Mouse (Mus musculus) retina, postnatal 7 days (tissue): Measurements from ENCODE around the gene Iqca.

Experiments used
- DNase-seq: peaks from one replicate; pipeline ENCODE4 v3.0.0-alpha.2; 2012; ENCODE audit warnings: low read depth, low spot score

The Iqca gene

DNA sequence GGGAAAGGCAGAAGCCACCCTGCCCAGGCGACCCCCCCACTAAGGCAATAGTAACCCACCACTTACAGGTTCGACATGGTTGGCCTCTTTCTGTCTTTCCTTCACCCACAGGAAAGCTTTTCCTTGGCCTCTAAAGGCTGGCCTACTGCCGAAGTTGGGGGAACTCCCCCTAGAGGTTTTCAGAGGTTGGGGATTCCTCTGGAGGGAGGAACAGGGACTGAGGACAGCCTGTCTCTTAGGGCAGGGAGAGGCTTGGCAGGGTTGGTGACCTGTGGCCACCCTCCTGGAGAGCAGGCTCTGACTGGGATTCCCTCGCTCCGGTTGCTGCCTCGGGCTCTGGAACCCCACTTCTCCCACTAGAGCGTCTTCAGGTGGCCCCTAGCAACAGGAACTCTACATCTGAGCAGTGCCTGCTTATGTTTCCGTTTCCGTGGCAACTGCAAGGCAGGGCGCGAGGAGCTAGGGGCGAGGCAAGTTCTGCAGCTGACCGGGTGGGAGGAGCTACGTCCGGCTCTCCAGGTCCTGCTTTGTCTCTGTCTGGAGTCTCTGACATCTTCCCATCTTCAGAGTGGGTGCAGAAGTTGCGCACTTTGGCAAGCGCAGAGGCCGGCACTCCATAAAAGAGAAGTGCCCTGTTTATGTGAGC is at the start of gene Iqca:
TSS of gene Iqca (minus strand) at position 303 of the 646 bp plus-strand sequence.
- DNase-seq = no peak

DNA sequence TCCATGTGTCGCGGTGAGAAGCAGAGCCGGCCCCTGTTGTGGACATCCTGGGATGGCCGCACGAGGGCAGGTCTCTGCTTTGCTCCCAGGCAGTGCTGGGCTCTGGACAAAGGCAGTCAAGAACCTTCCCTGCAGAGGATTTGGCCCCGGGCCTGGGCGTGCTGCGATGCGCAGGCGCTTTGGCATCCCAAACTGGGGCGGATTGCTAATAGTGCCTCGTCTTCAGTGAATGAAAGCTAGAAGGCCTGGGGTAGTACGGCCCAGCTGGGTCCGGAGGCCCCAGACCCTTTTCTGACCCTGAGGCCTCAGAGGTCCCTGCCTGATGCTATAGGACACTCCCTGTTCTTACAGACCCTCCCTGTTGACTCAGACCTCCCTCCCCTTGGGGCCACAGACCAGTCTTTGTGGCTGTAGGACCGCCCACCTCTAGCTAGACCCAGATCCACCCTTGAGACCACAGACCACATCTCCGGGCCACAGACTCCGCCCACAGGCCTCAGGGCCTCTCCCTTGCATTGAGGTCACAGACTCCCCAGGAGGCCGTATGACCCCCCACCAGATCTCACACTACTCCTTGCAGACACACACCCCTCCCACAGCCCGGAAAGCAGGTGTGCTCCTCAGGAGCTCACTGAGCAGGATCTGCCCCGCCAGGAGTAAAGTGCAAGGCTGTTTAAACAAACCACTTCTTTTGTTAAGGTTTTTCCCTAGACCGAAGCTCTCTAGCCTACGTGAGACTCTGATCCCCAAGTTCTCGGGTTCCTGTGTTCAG is 49.2 kb upstream of the Iqca start:
- DNase-seq = peak; percentile 11

DNA sequence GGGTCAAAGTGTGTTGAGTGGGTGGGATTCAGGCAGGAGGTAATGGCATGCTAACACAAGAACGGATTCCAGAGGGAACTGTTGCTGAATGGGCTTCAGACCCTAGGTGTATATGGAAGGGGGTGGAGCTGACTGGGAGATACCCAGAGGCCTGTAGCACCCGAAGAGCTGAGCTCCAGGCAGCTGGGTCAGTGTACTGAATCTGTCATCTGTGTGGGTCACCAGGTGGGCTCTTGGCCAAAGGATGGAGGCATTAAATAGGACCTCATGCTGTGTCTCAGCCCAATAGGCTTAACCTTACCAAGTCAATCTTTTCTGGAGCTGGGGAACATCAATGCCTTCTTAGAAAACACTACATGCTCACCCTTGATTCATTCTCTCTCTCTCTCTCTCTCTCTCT is 48.5 kb upstream of the Iqca start:
- no peak for DNase-seq

DNA sequence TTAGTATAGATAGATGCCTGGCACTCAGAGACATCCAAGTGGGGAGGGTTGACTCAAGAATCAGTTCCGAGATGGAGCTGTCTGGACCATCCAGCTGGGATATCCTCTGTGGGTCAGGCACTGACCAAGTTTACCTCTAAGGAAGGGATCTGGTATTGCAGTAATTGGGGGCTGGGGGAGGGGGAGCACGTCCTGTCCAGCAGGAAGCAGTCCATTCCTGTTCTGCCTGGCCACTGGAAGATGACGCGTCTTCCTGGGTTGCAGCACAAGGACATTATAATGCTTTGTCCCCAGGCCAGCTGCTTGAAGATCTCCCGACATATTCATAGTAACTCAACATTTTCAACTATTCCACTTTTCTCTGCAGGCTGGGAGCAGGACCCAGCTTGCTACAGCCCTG is 48.0 kb upstream of the Iqca start:
- DNase-seq = no peak

DNA sequence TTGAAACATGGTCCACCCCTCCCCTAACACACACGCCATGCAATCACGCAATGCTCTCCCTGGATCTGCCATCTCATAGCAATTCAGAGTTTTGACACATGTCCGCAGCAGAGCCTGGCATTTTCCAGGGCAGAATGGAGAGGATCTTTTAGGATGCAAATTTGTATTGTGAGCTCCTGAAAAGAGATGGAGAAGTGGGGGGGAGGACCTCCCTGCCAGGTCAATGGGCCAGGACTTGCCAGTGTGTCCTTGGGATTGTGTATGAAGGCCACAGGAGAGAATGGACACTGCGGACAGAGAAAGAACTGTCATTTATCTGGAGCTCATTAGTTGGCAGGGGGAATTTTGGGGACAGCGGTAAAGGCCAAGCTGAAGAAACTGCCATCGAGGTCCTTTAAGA is 35.8 kb upstream of the Iqca start:
- DNase-seq = no peak

DNA sequence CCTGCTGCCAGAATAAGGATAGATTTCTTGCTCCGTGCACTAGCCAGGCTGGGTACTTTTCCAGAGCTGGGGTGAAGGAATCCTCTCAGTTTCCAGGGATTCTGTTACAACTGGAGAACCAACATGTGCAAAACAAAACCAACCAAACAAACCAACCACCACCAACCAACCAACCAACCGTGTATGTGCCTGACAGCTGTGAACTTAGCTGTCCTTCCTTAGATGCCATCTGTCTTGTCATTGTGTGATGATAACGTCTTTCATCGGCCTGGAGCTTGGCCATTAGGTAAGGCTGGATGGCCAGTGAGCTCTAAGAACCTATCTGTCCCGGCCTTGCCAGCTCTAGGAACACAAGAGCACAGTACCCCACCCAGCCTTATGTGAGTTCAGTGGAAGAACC is 33.7 kb upstream of the Iqca start:
- DNase-seq = no peak

DNA sequence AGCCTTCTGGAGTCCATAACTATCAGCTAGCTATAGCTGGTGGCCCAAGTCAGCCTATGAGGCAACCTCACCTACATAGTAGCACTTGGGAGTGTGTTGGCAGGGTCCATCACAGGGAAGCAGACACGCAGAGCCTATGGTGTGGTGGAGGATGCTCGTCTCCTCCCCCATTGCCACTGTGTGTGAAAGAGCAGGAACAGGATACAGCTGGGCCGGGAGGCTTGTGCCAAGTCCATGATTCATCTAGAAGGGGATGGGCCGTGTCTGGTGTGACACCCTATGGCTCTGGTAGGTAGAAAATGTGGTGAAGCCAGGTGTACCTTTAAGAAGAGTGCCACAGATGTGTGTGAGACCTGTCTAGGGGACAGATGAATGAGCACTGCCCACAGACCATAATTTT is 33.0 kb upstream of the Iqca start:
- DNase-seq = no peak

DNA sequence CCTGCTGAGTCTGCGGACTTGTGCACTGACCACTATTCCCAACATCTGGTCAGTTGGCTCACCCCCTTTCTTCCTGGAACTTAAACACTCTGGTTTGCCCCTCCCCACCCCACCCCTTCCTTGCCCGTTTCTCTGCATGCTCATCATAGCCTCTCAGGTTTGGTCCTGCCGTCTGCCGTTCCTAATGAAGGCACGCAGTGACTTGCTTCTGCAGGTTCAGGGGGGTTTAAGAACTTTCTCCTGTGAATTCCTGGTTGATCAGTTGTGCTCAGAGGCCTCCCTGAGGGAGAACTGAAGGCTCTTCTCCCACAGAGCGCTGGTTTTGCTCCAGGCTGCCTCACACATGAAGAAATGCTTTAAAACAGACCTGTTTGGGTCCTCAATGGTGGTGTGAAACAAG is 30.4 kb upstream of the Iqca start:
- DNase-seq = no peak

DNA sequence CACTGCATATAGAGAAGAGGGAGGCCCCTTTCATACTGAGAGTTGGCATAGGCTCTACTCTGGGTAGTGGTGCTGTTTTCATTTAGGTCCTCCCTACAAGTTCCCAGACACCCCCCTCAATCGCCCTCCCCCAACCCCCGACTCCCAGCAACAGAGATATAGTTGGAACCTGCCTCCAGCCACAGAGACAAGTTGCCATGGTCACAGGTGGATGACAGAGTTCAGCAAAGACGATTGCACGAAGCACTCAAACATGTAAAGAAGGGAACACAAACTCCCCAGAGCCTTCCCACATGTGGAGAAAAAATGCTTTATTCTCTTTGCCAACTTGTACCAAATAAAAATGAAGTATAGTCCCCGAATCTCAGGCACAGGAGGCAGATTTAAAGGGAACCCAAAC is 29.3 kb upstream of the Iqca start:
- no peak for DNase-seq

DNA sequence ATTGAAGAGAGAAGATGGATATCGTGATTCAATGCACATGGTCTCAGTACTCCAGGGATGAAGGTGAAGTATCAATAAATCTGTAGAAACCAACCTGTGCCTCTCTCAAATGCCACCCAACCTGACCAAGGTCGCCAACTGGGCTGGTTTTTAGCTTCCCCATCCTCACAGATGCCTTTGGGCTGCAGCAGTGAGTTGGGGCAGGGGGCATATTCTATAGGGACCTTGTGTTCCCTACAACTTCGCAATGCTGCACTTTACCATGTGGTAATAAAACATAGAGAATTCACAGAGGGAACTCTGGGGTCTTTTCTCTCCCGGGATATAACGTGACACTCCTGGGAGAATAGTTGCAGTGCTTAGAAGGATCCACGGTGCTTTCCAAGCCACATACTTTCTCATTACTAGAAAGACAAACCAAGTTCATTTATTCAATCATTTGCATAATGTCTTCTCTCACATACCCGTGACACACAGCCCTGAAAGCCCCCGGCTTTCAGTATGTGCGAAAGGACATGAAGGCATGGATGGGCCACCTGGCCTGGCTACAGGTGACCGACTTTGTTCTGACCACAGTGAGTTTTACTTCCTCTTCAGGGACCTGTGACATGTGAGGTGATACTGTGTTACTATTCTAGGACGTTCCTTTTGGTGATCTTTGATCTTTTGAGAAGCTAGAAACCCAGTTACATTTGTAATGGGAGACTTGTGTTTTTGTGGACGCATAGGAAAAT is 27.9 kb upstream of the Iqca start:
- DNase-seq = no peak

DNA sequence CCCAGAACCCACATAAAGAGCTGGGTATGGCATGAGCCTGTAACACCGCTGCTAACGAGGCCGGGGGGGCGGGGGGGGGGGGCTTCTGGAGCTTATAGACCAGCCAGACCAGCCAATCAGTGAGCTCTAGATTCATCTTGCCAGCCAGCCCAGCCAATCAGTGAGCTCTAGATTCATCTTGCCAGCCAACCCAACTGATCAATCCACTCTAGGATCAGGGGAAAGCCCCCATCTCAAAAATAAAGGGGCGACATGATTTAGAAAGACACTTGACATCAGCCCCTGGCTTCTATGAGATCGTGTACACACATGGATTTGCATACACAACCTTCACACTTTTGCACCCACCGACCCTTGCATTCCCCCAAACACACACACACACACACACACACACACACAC is 27.3 kb upstream of the Iqca start:
- DNase-seq = no peak

DNA sequence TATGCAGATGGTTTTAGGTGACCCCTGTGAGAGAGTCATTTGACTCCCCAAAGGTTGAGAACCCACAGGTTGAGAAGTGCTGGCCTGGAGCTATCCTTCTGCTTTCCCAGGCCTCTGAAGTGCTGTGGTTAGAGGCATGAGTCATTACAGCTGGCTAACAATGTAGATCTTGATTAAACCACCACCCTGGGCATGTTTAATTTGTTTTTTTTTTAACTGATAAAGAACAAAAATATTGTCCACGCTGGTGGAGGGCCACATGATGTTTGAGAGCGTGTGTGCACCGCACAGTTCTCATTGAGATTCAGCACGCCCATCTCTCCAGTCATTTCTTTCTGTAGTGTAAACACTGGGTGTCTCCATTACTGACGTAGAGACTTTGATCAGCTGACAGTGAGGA is 24.8 kb upstream of the Iqca start:
- no peak for DNase-seq

DNA sequence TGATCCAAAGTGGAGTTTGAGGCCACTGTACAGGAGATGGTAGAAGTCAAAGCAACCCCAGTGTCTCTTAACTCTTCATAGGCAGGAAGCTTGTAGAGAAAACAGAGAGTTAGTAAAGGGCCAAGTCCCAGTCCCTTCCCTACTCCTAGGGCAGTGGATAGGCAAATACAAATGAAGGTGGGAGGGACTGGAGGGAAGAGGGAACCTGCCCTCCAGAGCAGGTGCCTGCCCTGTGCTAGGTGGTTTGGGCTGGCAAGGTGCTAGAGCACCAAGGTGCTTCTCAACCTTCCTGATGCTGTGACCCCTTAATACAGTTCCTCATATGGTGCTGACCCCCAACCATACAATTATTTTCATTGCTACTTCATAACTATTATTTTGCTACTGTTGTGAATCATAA is 24.4 kb upstream of the Iqca start:
- no peak for DNase-seq

DNA sequence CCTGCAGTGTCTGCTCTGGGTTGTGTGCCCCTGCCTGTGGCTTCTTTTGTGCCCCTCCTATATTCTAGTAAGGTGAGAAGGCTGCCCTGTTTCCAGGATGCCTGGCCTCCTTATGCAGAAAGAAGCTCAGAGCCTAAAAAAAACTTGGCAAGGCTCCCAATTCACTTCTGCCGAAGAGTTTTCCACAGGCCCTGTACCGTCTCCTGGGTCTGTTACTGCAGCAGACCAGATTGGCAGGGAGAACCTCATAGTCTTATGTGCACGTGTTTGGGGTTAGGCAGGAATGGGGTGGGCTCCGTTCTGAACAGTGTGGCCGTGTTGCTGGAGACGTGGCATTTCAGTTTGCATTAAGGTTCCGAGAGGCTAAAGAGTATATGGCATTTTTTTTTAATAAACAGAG is 23.0 kb upstream of the Iqca start:
- DNase-seq = no peak

DNA sequence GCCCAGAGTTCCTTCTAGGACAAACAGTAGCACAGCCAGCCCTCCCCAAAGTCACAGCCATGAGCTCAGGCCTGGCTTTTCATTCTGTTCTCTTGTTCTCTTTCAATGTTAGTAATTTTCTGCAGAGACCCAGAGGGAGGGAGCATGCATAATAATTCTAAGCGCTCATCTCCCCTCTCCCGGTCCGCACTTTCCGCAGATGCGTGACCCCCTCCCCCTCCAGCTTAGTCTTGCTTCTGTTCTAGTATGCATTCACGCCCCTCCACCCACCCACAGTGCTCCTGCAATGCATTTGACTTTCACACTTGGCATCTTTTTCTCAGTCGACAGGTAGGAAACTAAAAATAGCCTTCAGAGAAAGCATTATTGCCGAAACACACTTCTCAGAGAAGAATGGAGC is 21.1 kb upstream of the Iqca start:
- DNase-seq = no peak

DNA sequence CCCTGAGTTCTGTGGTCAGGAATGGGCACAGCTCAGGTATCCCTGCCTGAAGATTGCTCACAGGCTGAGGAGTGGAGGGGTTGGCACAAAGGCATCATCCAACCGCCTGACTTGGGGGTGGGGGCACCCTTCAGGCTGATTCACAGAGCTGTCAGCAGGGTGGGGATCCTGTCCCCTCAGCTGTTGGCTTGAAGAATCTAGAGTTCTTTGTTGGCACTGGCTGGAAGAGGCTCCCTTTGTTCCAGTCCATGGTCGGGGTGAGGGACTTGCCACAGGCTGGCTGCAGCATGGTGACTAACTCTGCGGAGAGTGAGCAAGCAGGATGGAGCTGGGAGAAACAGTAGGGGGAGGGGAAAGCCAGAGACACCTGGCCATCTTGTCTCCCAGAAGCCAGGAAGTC is 11.1 kb upstream of the Iqca start:
- DNase-seq = no peak

DNA sequence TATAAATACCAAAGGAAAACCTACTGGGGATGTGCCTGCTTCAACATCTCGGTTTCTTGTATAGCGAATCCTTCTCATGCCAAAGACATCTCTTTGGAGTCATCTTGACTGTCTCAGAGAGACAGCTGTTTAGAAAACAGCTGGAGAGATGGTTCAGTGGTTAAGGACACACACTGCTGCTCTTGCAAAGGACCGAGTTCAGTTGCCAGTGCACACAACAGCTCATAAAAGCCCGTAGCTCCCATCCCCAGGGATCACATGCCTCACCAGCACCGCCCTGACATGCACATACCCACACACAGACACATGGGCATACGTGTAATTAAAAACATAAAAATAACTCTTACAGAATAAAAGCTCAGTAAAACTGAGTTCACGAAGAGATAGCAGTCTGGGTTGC is 10.0 kb upstream of the Iqca start:
- no peak for DNase-seq

DNA sequence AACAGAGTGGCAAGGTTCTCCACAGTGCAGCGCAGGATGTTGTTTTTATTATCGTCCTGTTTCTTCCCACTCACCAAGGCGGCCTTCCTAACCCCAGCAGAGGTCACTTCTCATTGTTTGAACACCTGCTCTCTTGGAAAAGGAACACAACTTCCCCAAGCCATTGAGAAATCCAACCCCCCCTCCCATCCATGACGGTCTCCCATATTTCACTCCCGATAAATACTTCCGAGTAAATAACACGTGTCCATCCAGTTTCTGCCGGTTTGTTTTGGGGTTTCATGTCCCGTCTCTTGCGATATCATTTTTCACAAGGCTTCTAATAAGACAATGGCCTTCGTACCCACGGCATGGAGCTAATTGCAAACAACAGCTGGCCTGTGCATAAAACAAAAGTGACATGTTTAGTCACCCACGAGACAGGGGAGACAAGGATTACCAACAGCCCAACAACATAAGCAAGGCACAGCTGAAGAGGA is 9.2 kb upstream of the Iqca start:
- DNase-seq = no peak

DNA sequence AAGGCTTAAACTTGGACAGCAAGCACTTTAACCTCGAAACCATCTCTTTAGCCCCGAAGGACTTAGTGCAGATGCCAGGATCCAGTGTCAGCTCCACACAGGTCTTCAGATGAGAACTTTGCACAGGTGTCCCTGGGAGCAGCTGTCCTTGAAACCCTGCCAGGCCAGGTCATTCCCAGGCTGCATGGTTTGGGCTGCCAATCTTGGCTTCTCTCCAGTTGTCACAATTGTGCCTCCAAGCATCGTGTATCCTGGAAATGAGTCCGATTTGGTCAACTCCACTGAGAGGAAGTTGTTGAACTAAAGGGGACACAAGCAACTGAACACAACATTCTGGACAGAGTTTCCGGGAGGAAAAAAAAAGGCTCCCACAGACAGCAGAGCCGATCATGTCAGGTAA is 8.4 kb upstream of the Iqca start:
- DNase-seq = no peak

DNA sequence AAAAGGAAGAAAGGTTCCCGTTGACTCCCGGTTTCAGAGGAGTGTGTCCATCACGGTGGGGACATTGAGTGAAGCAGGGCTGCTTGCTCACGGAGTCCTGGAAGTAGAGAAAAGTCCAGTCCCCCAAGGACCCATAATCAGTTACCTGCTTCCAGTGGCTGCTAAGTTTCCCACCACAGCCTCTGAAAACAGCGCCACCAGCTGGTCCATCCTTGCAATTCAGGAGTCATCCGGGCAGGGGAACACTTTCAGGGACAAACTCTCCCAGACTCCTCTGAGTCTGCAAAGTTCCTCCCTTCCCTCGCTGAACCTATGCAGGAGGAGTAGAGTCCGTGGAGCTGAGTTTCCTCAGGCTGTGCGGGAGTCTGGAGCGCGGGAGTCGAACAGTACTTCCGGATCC is 6.7 kb upstream of the Iqca start:
- DNase-seq = no peak

DNA sequence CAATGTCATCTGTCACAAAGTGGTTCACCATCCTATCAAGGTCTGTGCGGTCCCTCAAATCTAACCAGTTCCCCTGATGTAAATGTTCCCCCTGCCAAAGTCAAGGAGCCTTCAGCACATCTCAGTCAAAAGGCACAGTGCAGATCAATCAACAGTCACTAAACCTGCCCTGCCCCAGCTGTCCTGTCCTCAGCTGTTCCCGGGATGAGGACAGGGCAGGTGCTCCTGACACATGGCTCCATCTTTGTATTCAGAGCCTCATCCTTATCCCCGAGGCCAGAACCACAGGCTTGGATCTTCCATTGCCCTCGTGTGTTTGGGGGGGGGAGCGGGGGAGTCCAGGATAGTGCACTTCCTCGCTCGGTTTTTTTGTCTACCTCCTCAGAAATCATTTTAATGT is 3.4 kb upstream of the Iqca start:
- DNase-seq = no peak

DNA sequence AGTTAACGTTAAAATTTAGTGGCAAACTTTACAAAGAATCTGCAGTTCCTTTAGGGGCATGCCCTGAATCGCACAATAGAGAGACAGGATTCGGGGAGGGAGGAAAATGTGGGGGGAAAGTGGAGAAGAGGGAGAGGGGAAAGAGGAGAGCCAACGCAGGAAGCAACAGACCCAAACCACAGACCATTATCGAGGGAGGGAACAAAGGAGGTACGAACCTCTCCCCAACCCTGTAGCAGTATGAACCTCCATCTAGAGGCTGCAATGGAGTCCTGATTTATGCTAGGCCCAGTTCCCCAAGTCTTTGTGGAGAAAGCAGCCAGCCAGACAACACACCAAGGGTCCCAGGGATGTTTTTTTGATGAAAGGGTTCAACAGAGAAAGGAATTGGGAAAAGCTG is 586 bp upstream of the Iqca start:
- DNase-seq = no peak

DNA sequence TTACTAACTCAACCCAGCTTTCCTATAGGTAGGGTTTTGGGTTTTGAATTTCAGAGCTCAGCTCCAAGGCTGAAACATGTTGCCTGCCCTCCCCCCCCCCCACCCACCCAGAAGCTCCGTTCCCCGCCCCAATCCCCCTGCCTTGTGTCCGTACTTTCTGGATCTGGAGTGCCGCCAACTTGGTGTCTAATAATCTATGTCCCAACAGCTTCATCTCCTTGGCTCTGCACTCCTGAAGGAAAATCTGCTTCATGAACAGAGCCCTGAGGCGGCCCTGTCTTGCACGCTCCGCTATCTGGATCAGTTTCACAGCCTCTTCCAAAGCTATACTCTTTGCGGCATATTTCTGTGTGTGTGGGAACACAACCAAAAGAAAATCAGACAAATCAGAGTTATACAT is 13.5 kb downstream of the Iqca start:
- no peak for DNase-seq
